Mouse (Mus musculus): Measurements from ENCODE around the gene Gucy2c. TPM values are rescaled to one million over a fixed set of nuclear protein-coding genes. Genes with fewer than 3 reads are reported as not detected.

Gucy2c gene
- polyA plus RNA-seq (2014; fragmentation: Nextera tagmentation; extraction: Ambion mirVana), result 0.12 and 0.18 TPM in 2 replicates

GRCm38 (mm10) chr6:136781377-136781986 is at the start of gene Gucy2c:
Gene Gucy2c, minus strand, starts transcription at chr6:136781765.
- Histone ChIP-seq H3K27ac (ENCODE audit: low read depth, low read length) (no peak within 1 kb of the TSS), H3K9ac (ENCODE audit: low read length) (no peak within 1 kb of the TSS), H3K36me3 (ENCODE audit: control insufficient read depth, insufficient read depth, low read length) (no peaks in the 10 kb centered on the region), H3K4me1 (ENCODE audit: control insufficient read depth, insufficient read depth, low read length) (no peaks in the 10 kb centered on the region), H3K27me3 (replicated peaks; ENCODE audit: control insufficient read depth, insufficient read depth, low read length) (no peaks in the 10 kb centered on the region), H3K9me3 (replicated peaks; ENCODE audit: control insufficient read depth, low read length) (no peaks in the 10 kb centered on the region), H3K4me2 (ENCODE audit: low read length) (no peak within 1 kb of the TSS), H3K4me3 (ENCODE audit: low read depth, low read length) (no peak within 1 kb of the TSS)
- ATAC-seq (no peak), DNase-seq (ENCODE audit: low spot score) (no peak)
- 84% methylated on average over 20 of the region's 20 CpGs for WGBS

GRCm38 (mm10) chr6:136828681-136829080 is 47.1 kb upstream of the Gucy2c start:
- Histone ChIP-seq H3K9me3 (replicated peaks; ENCODE audit: control insufficient read depth, low read length) (no peaks in the 10 kb centered on the region), H3K36me3 (ENCODE audit: control insufficient read depth, insufficient read depth, low read length) (peaks cover 16% of the 10 kb centered on the region), H3K27ac (ENCODE audit: low read depth, low read length) (peak overlapping the region; percentile 80), H3K27me3 (replicated peaks; ENCODE audit: control insufficient read depth, insufficient read depth, low read length) (no peaks in the 10 kb centered on the region), H3K4me3 (ENCODE audit: low read depth, low read length) (peak overlapping the region; percentile 100), H3K4me2 (ENCODE audit: low read length) (peak overlapping the region; percentile 67), H3K4me1 (ENCODE audit: control insufficient read depth, insufficient read depth, low read length) (peaks cover 5% of the 10 kb centered on the region; the same call in 1 of the 2 replicates), H3K9ac (ENCODE audit: low read length) (peak overlapping the region; percentile 68)
- no peak; the same call in 1 of the 2 replicates for ATAC-seq
- no peak for DNase-seq (ENCODE audit: low spot score)
- 36% methylated on average over 4 of the region's 4 CpGs for WGBS

- Histone ChIP-seq H3K36me3 (ENCODE audit: control insufficient read depth, insufficient read depth, low read length) (peaks cover 18% of the 10 kb centered on the region), H3K4me2 (ENCODE audit: low read length) (peak within 1 kb of the TSS; percentile 67), H3K4me3 (ENCODE audit: low read depth, low read length) (peak within 1 kb of the TSS; percentile 100), H3K9ac (ENCODE audit: low read length) (peak within 1 kb of the TSS; percentile 96), H3K4me1 (ENCODE audit: control insufficient read depth, insufficient read depth, low read length) (peaks cover 5% of the 10 kb centered on the region; the same call in 1 of the 2 replicates), H3K27ac (ENCODE audit: low read depth, low read length) (peak within 1 kb of the TSS; percentile 80), H3K9me3 (replicated peaks; ENCODE audit: control insufficient read depth, low read length) (no peaks in the 10 kb centered on the region), H3K27me3 (replicated peaks; ENCODE audit: control insufficient read depth, insufficient read depth, low read length) (no peaks in the 10 kb centered on the region)
- under 1% methylated on average over 38 of the region's 45 CpGs for WGBS
- ATAC-seq (peak; percentile 100), DNase-seq (ENCODE audit: low spot score) (peak; percentile 99)
Measured at GRCm38 (mm10) chr6:136827881-136828561, 46.5 kb upstream of the Gucy2c start, which contains the start of gene Wbp11. Gene Wbp11, minus strand, starts transcription at chr6:136828233.

GRCm38 (mm10) chr6:136827516-136827880 is 45.9 kb upstream of the Gucy2c start, which contains the start of gene BC049715:
Gene BC049715, plus strand, starts transcription at chr6:136827626.
- Histone ChIP-seq H3K27me3 (replicated peaks; ENCODE audit: control insufficient read depth, insufficient read depth, low read length) (no peaks in the 10 kb centered on the region), H3K4me3 (ENCODE audit: low read depth, low read length) (peak within 1 kb of the TSS; percentile 100), H3K9me3 (replicated peaks; ENCODE audit: control insufficient read depth, low read length) (no peaks in the 10 kb centered on the region), H3K27ac (ENCODE audit: low read depth, low read length) (peak within 1 kb of the TSS; percentile 80), H3K4me2 (ENCODE audit: low read length) (peak within 1 kb of the TSS; percentile 67), H3K4me1 (ENCODE audit: control insufficient read depth, insufficient read depth, low read length) (peaks cover 5% of the 10 kb centered on the region; the same call in 1 of the 2 replicates), H3K9ac (ENCODE audit: low read length) (peak within 1 kb of the TSS; percentile 96), H3K36me3 (ENCODE audit: control insufficient read depth, insufficient read depth, low read length) (peaks cover 23% of the 10 kb centered on the region)
- ATAC-seq, result no peak
- 1% methylated on average over 34 of the region's 34 CpGs for whole genome bisulfite sequencing
- DNase-seq (ENCODE audit: low spot score), result no peak

GRCm38 (mm10) chr6:136827116-136827515 is 45.6 kb upstream of the Gucy2c start:
- Histone ChIP-seq H3K4me1 (ENCODE audit: control insufficient read depth, insufficient read depth, low read length) (peaks cover 5% of the 10 kb centered on the region; the same call in 1 of the 2 replicates), H3K4me3 (ENCODE audit: low read depth, low read length) (peak overlapping the region; percentile 100), H3K27me3 (replicated peaks; ENCODE audit: control insufficient read depth, insufficient read depth, low read length) (no peaks in the 10 kb centered on the region), H3K9ac (ENCODE audit: low read length) (peak overlapping the region; percentile 96), H3K9me3 (replicated peaks; ENCODE audit: control insufficient read depth, low read length) (no peaks in the 10 kb centered on the region), H3K4me2 (ENCODE audit: low read length) (peak overlapping the region; percentile 59), H3K36me3 (ENCODE audit: control insufficient read depth, insufficient read depth, low read length) (peaks cover 27% of the 10 kb centered on the region), H3K27ac (ENCODE audit: low read depth, low read length) (no peak overlapping the region)
- WGBS, result 19% methylated on average over 7 of the region's 7 CpGs
- DNase-seq (ENCODE audit: low spot score) (no peak), ATAC-seq (no peak)

GRCm38 (mm10) chr6:136824987-136825386 is 43.4 kb upstream of the Gucy2c start:
- no peak for DNase-seq (ENCODE audit: low spot score)
- Histone ChIP-seq H3K9ac (ENCODE audit: low read length) (no peak overlapping the region), H3K27ac (ENCODE audit: low read depth, low read length) (no peak overlapping the region), H3K4me2 (ENCODE audit: low read length) (no peak overlapping the region), H3K9me3 (replicated peaks; ENCODE audit: control insufficient read depth, low read length) (no peaks in the 10 kb centered on the region), H3K4me3 (ENCODE audit: low read depth, low read length) (no peak overlapping the region), H3K4me1 (ENCODE audit: control insufficient read depth, insufficient read depth, low read length) (peaks cover 5% of the 10 kb centered on the region; the same call in 1 of the 2 replicates), H3K27me3 (replicated peaks; ENCODE audit: control insufficient read depth, insufficient read depth, low read length) (no peaks in the 10 kb centered on the region), H3K36me3 (ENCODE audit: control insufficient read depth, insufficient read depth, low read length) (peaks cover 48% of the 10 kb centered on the region)
- ATAC-seq, result no peak
- 96% methylated on average over 8 of the region's 8 CpGs for WGBS

GRCm38 (mm10) chr6:136821086-136821485 is 39.5 kb upstream of the Gucy2c start:
- no peak overlapping the region for H3K27ac ChIP-seq (ENCODE audit: low read depth, low read length)
- H3K4me1 ChIP-seq (ENCODE audit: control insufficient read depth, insufficient read depth, low read length), result no peaks in the 10 kb centered on the region

GRCm38 (mm10) chr6:136820381-136820780 is 38.8 kb upstream of the Gucy2c start:
- no peaks in the 10 kb centered on the region for H3K27me3 ChIP-seq (replicated peaks; ENCODE audit: control insufficient read depth, insufficient read depth, low read length)
- WGBS, result 97% methylated on average over 21 of the region's 21 CpGs
- DNase-seq (ENCODE audit: low spot score) (no peak), ATAC-seq (no peak)
- no peak overlapping the region for H3K9ac ChIP-seq (ENCODE audit: low read length)
- peaks cover 92% of the 10 kb centered on the region for H3K36me3 ChIP-seq (ENCODE audit: control insufficient read depth, insufficient read depth, low read length)
- H3K4me2 ChIP-seq (ENCODE audit: low read length), result no peak overlapping the region
- no peaks in the 10 kb centered on the region for H3K4me1 ChIP-seq (ENCODE audit: control insufficient read depth, insufficient read depth, low read length)
- H3K4me3 ChIP-seq (ENCODE audit: low read depth, low read length), result no peak overlapping the region
- H3K9me3 ChIP-seq (replicated peaks; ENCODE audit: control insufficient read depth, low read length), result no peaks in the 10 kb centered on the region
- no peak overlapping the region for H3K27ac ChIP-seq (ENCODE audit: low read depth, low read length)

More at GRCm38 (mm10) chr6:136821086-136821485, 39.5 kb upstream of the Gucy2c start:
- no peak for DNase-seq (ENCODE audit: low spot score)
- no peak overlapping the region for H3K4me3 ChIP-seq (ENCODE audit: low read depth, low read length)
- no peaks in the 10 kb centered on the region for H3K27me3 ChIP-seq (replicated peaks; ENCODE audit: control insufficient read depth, insufficient read depth, low read length)
- ATAC-seq, result no peak
- H3K9ac ChIP-seq (ENCODE audit: low read length), result no peak overlapping the region
- WGBS, result 93% methylated on average over 18 of the region's 18 CpGs
- H3K4me2 ChIP-seq (ENCODE audit: low read length), result no peak overlapping the region
- no peaks in the 10 kb centered on the region for H3K9me3 ChIP-seq (replicated peaks; ENCODE audit: control insufficient read depth, low read length)
- H3K36me3 ChIP-seq (ENCODE audit: control insufficient read depth, insufficient read depth, low read length), result peaks cover 86% of the 10 kb centered on the region

- no peak overlapping the region for H3K9ac ChIP-seq (ENCODE audit: low read length)
- no peaks in the 10 kb centered on the region for H3K4me1 ChIP-seq (ENCODE audit: control insufficient read depth, insufficient read depth, low read length)
- DNase-seq (ENCODE audit: low spot score), result peak; percentile 68
- no peak overlapping the region for H3K27ac ChIP-seq (ENCODE audit: low read depth, low read length)
- peak; percentile 63; the same call in 1 of the 2 replicates for ATAC-seq
- H3K4me2 ChIP-seq (ENCODE audit: low read length), result no peak overlapping the region
- WGBS, result 89% methylated on average over 3 of the region's 3 CpGs
- no peaks in the 10 kb centered on the region for H3K9me3 ChIP-seq (replicated peaks; ENCODE audit: control insufficient read depth, low read length)
- H3K27me3 ChIP-seq (replicated peaks; ENCODE audit: control insufficient read depth, insufficient read depth, low read length), result no peaks in the 10 kb centered on the region
- H3K36me3 ChIP-seq (ENCODE audit: control insufficient read depth, insufficient read depth, low read length), result peaks cover 96% of the 10 kb centered on the region
- H3K4me3 ChIP-seq (ENCODE audit: low read depth, low read length), result no peak overlapping the region
Measured at GRCm38 (mm10) chr6:136817549-136817948, 36.0 kb upstream of the Gucy2c start.
